Mouse (Mus musculus) small intestine, adult 2 months (tissue): ENCODE results near the gene Crip1.

Experiments used
- CTCF ChIP-seq: fragments of 200-500 bp; IDR thresholded peaks from 2 replicates; pipeline ENCODE4 v1.5.1; 2012; ENCODE audit warnings: low read depth, mild to moderate bottlenecking, control low read depth, inconsistent platforms, low read length, moderate library complexity, mixed read lengths; ENCODE audit not compliant: insufficient replicate concordance, insufficient read length; ENCODE audit errors: extremely low read depth
- POLR2A ChIP-seq: fragments of 200-500 bp; IDR thresholded peaks from 2 replicates; pipeline ENCODE4 v1.6.1; 2012; ENCODE audit warnings: low read depth, mild to moderate bottlenecking, control low read depth, inconsistent platforms, low read length, moderate library complexity

- no peak for TF ChIP-seq POLR2A
- TF ChIP-seq CTCF: no peak
These were observed 3.0 kb upstream of the Crip1 start for GRCm38 (mm10) chr12:113143164-113143563.
